Mouse (Mus musculus): ENCODE results near the gene Dnah1.

DNA sequence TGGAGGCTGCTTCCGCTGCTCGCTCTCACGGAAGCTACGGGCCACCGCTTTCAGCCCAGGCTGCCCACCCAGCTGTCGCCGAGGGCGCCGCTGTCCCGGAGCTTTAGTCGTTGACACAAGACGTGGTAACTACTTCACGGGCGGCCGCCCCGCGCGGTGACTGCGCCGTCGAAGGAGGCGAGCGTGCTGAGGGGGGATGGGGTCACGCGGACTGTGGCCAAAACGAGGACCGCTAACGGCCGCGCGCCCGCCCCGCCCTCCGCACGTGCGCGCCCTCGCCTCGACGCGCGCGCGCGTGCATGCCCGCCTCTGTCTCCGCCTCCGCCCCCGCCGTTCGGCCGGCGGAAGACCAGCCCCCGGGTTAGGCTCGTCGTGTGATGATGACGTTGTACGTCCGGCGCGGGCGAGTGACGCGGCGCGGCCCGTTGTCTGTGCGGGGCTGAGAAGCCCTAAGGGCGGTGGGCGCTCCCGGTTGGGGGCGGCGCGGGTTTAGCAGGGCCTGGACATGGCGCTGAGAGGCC, 72.6 kb downstream of the Dnah1 start, which contains the start of the genes Phf7 and Bap1:
- no peak for TF ChIP-seq CTCF (IDR thresholded peaks at IDR 0.05; ENCODE audit: borderline replicate concordance, extremely low read depth, insufficient read depth, insufficient read length)
- peak; percentile 82 for TF ChIP-seq POLR2A (IDR thresholded peaks at IDR 0.05; ENCODE audit: borderline replicate concordance, extremely low read depth, insufficient read depth, insufficient read length, poor library complexity, severe bottlenecking)
